Mouse (Mus musculus) CH12.LX (cell line): Measurements from ENCODE around the gene Cd46.

Experiments
- CHD2 ChIP-seq: IDR thresholded peaks from 2 replicates; pipeline ENCODE4 v1.6.1; 2011; ENCODE audit warnings: low read length, improper control_type of control experiment
- CTCF ChIP-seq, 2 experiments: IDR thresholded peaks in 1 of 2; conservative IDR thresholded peaks in 1 of 2; 2 replicates each; pipeline ENCODE4 v1.5.1; 2011 to 2012; ENCODE audit warnings: low read depth in 2 of 2, low read length in 2 of 2, improper control_type of control experiment in 1 of 2, inconsistent platforms in 1 of 2, mild to moderate bottlenecking in 1 of 2, moderate library complexity in 1 of 2
- E2F4 ChIP-seq: IDR thresholded peaks from 2 replicates; pipeline ENCODE4 v1.6.1; 2011; ENCODE audit warnings: low read depth, low read length, improper control_type of control experiment; ENCODE audit not compliant: insufficient replicate concordance
- HCFC1 ChIP-seq: IDR thresholded peaks from 2 replicates; pipeline ENCODE4 v1.6.1; 2012; ENCODE audit warnings: low read depth, mild to moderate bottlenecking, inconsistent platforms, low read length, improper control_type of control experiment
- MXI1 ChIP-seq: IDR thresholded peaks from 2 replicates; pipeline ENCODE4 v1.6.1; 2011; ENCODE audit warnings: mild to moderate bottlenecking, low read depth, low read length, improper control_type of control experiment
- POLR2A ChIP-seq: IDR thresholded peaks from 2 replicates; pipeline ENCODE4 v1.6.1; 2011; ENCODE audit warnings: low read depth, mild to moderate bottlenecking, improper control_type of control experiment, low read length
- POLR2AphosphoS2 ChIP-seq: IDR thresholded peaks from 2 replicates; pipeline ENCODE4 v1.6.1; 2011; ENCODE audit warnings: low read depth, low read length, improper control_type of control experiment
- RAD21 ChIP-seq: IDR thresholded peaks from 2 replicates; pipeline ENCODE4 v1.6.1; 2011; ENCODE audit warnings: low read depth, mild to moderate bottlenecking, low read length, improper control_type of control experiment, moderate library complexity

DNA sequence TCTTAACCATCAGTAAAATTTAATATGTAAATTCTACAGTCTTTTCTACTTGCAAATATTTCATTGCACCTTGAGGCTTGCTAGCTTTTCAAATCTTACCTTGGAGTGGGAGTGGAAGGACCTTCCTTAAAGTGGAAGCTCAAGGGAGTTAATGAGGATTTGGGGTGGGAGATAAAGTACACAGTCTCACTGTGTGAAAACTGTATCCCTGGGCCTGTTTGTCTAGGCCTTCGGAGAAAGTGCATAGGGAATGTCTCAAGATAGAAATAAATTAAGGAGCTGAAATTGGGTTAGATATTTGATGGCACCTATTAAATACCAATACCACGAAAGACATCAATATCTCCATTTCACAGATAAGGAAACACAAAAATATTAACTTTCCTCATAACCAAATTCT, 38.4 kb upstream of the Cd46 start:
- TF ChIP-seq CTCF (conservative IDR thresholded peaks at IDR 0.05 in 1 of 2, IDR thresholded peaks at IDR 0.05 in 1 of 2; ENCODE audit: low read depth in 2 of 2, low read length in 2 of 2) (no peak), CHD2 (no peak), RAD21 (no peak), E2F4 (no peak), POLR2A (no peak), MXI1 (no peak), HCFC1 (no peak), POLR2AphosphoS2 (no peak)
